Mouse (Mus musculus) right cerebral cortex, adult 18-20 months (tissue): ENCODE data around the gene Lipc.

ENCODE experiments used
- DNase-seq: peaks from one replicate; pipeline ENCODE4 v3.0.0; 2022; ENCODE audit warnings: mixed read lengths

Lipc gene

GRCm38 (mm10) chr9:70816701-70817305 lies 135.2 kb downstream of the Lipc start:
- DNase-seq = peak; percentile 63

DNA sequence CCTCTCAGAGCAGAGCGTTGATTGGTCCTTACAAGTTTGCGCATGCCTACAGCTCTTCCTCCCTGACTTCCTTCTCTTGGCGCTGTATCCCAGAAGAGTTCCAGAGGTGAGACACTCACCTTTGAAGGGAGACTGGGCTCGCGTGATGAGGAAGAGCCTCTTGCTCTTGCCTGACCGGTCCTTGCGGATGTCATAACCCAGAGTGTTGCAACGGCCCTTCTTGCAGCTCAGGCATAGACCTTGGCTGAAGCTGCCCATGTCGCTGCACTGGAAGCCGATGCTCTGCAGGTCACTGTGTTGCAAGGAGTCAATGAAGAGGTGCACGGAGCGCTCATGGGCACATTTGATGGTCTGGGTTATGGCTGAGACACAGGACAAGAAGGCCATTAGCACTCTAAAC lies 139.5 kb downstream of the Lipc start:
- no peak for DNase-seq

GRCm38 (mm10) chr9:70807714-70808113 lies 144.3 kb downstream of the Lipc start:
- DNase-seq = no peak

GRCm38 (mm10) chr9:70806069-70806468 lies 146.0 kb downstream of the Lipc start:
- no peak for DNase-seq

- DNase-seq = no peak
These were observed 149.2 kb downstream of the Lipc start for GRCm38 (mm10) chr9:70802816-70803215.

DNA sequence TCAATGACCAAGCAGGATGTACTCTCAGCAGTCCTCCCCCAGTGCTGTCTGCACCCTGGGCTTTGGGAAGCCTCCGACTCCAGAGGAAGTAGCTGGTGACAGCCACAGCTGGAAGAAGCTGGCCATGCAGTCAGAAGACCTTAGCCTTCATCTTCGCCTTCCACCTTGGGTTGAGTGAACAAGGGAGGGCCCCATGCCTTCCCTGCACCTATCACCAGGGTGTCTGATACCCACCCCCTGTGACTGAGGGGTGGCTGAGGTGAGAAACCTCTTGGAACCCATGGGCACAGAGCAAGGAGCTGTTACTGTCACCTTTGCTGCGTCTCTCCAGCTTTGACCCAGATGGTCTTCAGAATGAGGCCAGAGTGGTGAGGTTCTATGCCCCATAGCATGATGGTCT lies 150.3 kb downstream of the Lipc start:
- DNase-seq = no peak

DNA sequence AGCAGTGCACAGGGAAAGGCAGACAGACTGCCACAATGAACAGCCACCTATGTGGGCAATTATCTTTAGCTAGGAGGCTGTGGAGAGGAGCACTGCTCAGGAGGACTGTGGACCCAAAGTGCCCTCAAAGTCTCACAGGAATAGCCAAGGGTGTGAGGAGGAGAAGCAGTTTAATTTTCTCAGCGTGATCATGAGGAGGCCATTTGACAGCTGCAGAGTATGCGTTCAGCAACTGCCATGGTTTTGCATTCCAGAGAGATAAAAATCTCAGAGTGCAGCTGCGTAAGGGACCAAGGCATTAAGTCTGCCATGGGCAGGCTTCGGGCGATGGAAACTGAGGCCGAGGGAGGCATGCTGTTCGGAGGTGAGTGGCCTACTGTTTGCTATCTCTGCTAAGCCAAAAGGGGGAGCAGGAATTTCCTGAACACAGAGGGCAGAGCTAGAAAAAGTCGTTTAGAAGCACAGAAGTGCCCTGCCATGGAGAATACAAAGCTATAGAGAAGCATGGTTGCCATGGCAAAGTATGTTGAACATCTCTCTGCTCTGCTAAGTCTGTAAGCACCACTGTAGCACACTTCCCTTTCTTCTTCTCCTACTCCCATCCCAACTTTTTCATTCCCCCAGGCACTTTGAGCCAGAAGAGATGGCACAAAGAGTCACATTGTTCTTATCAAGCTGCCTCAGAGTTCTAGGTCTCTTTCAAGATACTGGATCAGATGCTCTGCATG lies 151.3 kb downstream of the Lipc start:
- no peak for DNase-seq

GRCm38 (mm10) chr9:70795439-70795757 lies 156.6 kb downstream of the Lipc start:
- DNase-seq = no peak

DNA sequence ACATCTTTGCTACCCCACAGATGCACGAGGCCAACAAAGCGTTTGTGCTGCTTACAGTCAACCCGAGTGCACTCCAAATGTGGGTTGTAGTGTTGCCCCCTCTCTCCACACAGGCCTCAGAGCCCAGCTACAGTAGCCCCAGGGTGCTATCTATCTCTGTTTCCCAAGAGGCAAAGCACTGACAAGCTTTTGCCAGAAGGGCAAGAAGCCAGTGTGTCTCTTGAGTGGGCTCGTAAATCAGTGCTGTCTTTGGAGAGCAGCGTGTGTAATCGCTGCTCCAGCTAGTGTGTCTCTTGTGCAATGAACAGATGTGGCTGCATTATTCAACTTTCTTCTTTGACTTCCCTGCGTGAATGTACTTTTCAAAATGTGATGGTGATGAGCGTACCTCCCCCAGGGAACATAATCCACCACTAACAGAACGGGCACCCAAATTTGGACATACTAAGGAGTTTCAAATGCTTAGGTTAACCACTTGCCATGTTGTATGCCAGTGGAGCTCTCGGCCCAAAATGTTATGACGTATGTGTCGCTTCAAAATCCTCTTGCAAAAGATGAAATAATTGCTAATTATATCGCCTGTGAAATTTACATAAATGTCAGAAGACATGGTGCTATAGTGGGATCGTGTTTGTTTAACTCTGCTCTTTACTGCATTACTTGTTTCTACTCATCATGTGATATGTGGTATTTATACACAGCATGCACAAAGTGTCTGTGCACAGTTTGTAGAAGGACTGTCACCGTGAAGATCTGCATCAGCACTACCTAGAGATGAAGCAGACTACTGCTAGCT lies 157.2 kb downstream of the Lipc start:
- peak; percentile 9 for DNase-seq

DNA sequence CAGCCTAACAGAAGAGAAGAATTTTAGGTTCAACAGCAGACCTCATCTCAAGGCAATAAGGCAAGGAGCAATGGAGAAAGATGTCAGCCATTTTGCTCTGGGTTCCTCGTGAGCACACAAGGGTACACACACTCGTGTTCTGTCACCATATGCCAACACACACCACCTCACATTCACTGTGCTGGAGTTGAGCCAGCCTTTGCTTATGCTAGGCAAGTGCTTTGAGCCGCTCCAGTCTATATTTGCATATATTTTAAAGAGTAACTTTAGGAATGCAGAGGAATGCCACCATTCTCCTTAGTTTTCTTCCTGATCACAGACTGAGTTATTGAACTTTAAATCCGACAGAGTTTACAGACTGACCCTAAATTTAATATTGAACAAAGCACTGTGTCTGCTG lies 161.4 kb downstream of the Lipc start:
- no peak for DNase-seq

- peak; percentile 79 for DNase-seq
These were observed 163.3 kb downstream of the Lipc start for GRCm38 (mm10) chr9:70788705-70789104.

- DNase-seq = no peak
These were observed 169.8 kb downstream of the Lipc start for GRCm38 (mm10) chr9:70782191-70782590.

GRCm38 (mm10) chr9:70775517-70775916 lies 176.5 kb downstream of the Lipc start:
- no peak for DNase-seq

- no peak for DNase-seq
These were observed 191.1 kb downstream of the Lipc start for GRCm38 (mm10) chr9:70760974-70761373.

DNA sequence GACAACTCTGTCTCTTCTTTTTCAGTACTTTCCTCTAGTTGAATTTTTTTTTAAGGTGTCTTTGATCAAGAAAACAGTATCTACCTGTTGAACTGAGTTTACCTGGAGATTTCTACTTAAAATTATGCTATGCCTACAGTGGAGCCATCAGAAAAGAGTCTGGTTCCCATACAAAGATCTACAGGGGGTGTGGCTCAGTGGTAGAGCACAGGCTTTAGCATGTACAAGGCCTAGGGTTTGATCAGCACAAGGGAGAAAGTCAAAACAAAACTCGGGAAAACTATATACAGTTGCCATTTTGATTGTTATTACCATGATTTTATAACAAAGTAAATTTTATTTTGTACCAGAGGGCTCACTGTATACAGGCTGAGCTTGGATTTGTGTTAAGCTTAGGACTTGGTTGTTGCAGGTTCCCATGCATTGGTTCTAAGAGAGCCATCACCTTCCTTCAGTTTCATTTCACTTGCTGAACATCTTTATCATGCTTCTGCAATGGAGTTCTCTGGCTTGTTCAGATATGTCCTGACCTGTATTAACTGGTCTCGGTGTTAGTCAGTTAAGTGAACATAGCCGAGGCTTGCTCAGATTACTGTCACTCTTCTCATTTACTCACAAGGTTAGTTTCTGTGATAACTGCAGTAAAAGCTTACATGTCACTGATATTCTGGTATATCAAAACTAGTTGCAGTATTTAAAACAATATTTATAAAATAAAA lies 200.4 kb downstream of the Lipc start:
- no peak for DNase-seq
